Mouse (Mus musculus) hematopoietic stem cell, adult 5-6 weeks (primary cell): ENCODE measurements around the gene Dnm1. TPM values are rescaled to one million over a fixed set of nuclear protein-coding genes. Genes with fewer than 3 reads are reported as not detected.

Experiments used
- ATAC-seq, 2 experiments: fragments of 125-278 bp in 1 of 2; replicated peaks in 1 of 2; 2 replicates each; pipeline ENCODE4 v1.8.0; 2016 to 2017; ENCODE audit warnings: inconsistent platforms in 2 of 2, mild to moderate bottlenecking in 2 of 2, moderate number of reproducible peaks in 2 of 2, low read depth in 1 of 2, moderate TSS enrichment in 1 of 2; ENCODE audit not compliant: low FRiP score in 2 of 2, poor library complexity in 2 of 2, severe bottlenecking in 2 of 2, insufficient read depth in 1 of 2, low TSS enrichment in 1 of 2
- total RNA-seq: library from RNA; stranded (forward); fragments of 172-1452, 232-1000 nt; gene quantifications from 2 replicates; pipeline ENCODE4 v1.2.3, GENCODE M21; 2017

Dnm1 gene
- total RNA-seq, 1 experiment from 2014 or later, result not detected

- ATAC-seq, result no peak
Measured at GRCm38 (mm10) chr2:32321591-32322298, 31.4 kb downstream of the Dnm1 start.

- ATAC-seq, result no peak
Measured at GRCm38 (mm10) chr2:32320721-32321120, 32.4 kb downstream of the Dnm1 start.

- ATAC-seq, result no peak
Measured at GRCm38 (mm10) chr2:32319586-32320580, 33.3 kb downstream of the Dnm1 start.

- no peak for ATAC-seq
Measured at GRCm38 (mm10) chr2:32318709-32319585, 34.2 kb downstream of the Dnm1 start.

GRCm38 (mm10) chr2:32317791-32318417 lies 35.2 kb downstream of the Dnm1 start:
- peak; percentile 67 to 71 for ATAC-seq

- ATAC-seq, result no peak
Measured at GRCm38 (mm10) chr2:32316887-32317656, 36.1 kb downstream of the Dnm1 start.

- no peak for ATAC-seq
Measured at GRCm38 (mm10) chr2:32315751-32316150, 37.4 kb downstream of the Dnm1 start.

- no peak for ATAC-seq
Measured at GRCm38 (mm10) chr2:32314831-32315230, 38.3 kb downstream of the Dnm1 start.

- ATAC-seq, result peak; percentile 66 to 90
Measured at GRCm38 (mm10) chr2:32312318-32312964, 40.7 kb downstream of the Dnm1 start.

GRCm38 (mm10) chr2:32311443-32312317 lies 41.5 kb downstream of the Dnm1 start:
- no peak for ATAC-seq

GRCm38 (mm10) chr2:32310096-32310845 lies 42.9 kb downstream of the Dnm1 start:
- ATAC-seq, result no peak

- no peak for ATAC-seq
Measured at GRCm38 (mm10) chr2:32308870-32309568, 44.1 kb downstream of the Dnm1 start.

- 0 out of 4 replicates have a peak, but pooled peaks of 1 of the 2 experiments have one; percentile 42 for ATAC-seq
Measured at GRCm38 (mm10) chr2:32307941-32308760, 45.0 kb downstream of the Dnm1 start.
